Mouse (Mus musculus): Measurements from ENCODE around the gene Cpt1c.
"Not testable (repeated sequence)": the region's sequence is repeated elsewhere in the genome, so short reads cannot be mapped to it uniquely, and the experiment has no call there.

The Cpt1c gene

GRCm38 (mm10) chr7:44974383-44975116 lies at the start of gene Cpt1c:
Gene Cpt1c (minus strand): TSS chr7:44974851.
- DNase-seq (ENCODE audit: low spot score) = peak; percentile 93

GRCm38 (mm10) chr7:45023711-45024110 lies 49.1 kb upstream of the Cpt1c start:
- DNase-seq (ENCODE audit: low spot score) = not testable (repeated sequence)

- DNase-seq (ENCODE audit: low spot score) = no peak
These were observed 45.6 kb upstream of the Cpt1c start for GRCm38 (mm10) chr7:45020225-45020624.

GRCm38 (mm10) chr7:45019031-45019571 lies 44.5 kb upstream of the Cpt1c start:
- peak; percentile 77 for DNase-seq (ENCODE audit: low spot score)

GRCm38 (mm10) chr7:45017242-45018061 lies 42.8 kb upstream of the Cpt1c start, which contains the start of gene Rras:
Gene Rras (plus strand): TSS chr7:45017961.
- peak; percentile 97 for DNase-seq (ENCODE audit: low spot score)

GRCm38 (mm10) chr7:45016761-45017160 lies 42.1 kb upstream of the Cpt1c start:
- no peak for DNase-seq (ENCODE audit: low spot score)

GRCm38 (mm10) chr7:45015957-45016612 lies 41.4 kb upstream of the Cpt1c start, which contains the start of gene Scaf1:
Gene Scaf1 (minus strand): TSS chr7:45016363.
- DNase-seq (ENCODE audit: low spot score) = peak; percentile 98

- DNase-seq (ENCODE audit: low spot score) = no peak
These were observed 40.8 kb upstream of the Cpt1c start for GRCm38 (mm10) chr7:45015344-45015956.

- DNase-seq (ENCODE audit: low spot score) = no peak
These were observed 39.4 kb upstream of the Cpt1c start for GRCm38 (mm10) chr7:45014096-45014451.

GRCm38 (mm10) chr7:45013366-45014095 lies 38.9 kb upstream of the Cpt1c start:
- no peak for DNase-seq (ENCODE audit: low spot score)

- DNase-seq (ENCODE audit: low spot score) = no peak
These were observed 38.2 kb upstream of the Cpt1c start for GRCm38 (mm10) chr7:45012824-45013223.

GRCm38 (mm10) chr7:45012011-45012410 lies 37.4 kb upstream of the Cpt1c start:
- no peak for DNase-seq (ENCODE audit: low spot score)

GRCm38 (mm10) chr7:45008411-45008810 lies 33.8 kb upstream of the Cpt1c start:
- no peak for DNase-seq (ENCODE audit: low spot score)

- no peak for DNase-seq (ENCODE audit: low spot score)
These were observed 33.2 kb upstream of the Cpt1c start for GRCm38 (mm10) chr7:45007846-45008245.

- no peak for DNase-seq (ENCODE audit: low spot score)
These were observed 32.5 kb upstream of the Cpt1c start for GRCm38 (mm10) chr7:45007141-45007540.

GRCm38 (mm10) chr7:45006503-45006902 lies 31.9 kb upstream of the Cpt1c start:
- no peak for DNase-seq (ENCODE audit: low spot score)

- DNase-seq (ENCODE audit: low spot score) = no peak
These were observed 30.8 kb upstream of the Cpt1c start for GRCm38 (mm10) chr7:45005321-45005992.

GRCm38 (mm10) chr7:45004546-45004945 lies 29.9 kb upstream of the Cpt1c start:
- DNase-seq (ENCODE audit: low spot score) = no peak

GRCm38 (mm10) chr7:45002440-45002839 lies 27.8 kb upstream of the Cpt1c start:
- no peak for DNase-seq (ENCODE audit: low spot score)

GRCm38 (mm10) chr7:45000539-45001114 lies 26.0 kb upstream of the Cpt1c start:
- DNase-seq (ENCODE audit: low spot score) = peak; percentile 30
